Mouse (Mus musculus) mesoderm, embryonic 11.5 days (tissue): ENCODE data around the gene Slc22a6.

ENCODE experiments used
- DNase-seq: peaks from one replicate; pipeline ENCODE4 v3.0.0-alpha.2; 2012; ENCODE audit warnings: low read depth, low spot score

Gene Slc22a6

GRCm38 (mm10) chr19:8611358-8612123 is 6.3 kb upstream of the Slc22a6 start:
- DNase-seq: no peak

- DNase-seq: no peak
Observed at GRCm38 (mm10) chr19:8613111-8613510, 4.7 kb upstream of the Slc22a6 start.

- DNase-seq: peak; percentile 51
Observed at GRCm38 (mm10) chr19:8614343-8614742, 3.5 kb upstream of the Slc22a6 start.

- DNase-seq: no peak
Observed at GRCm38 (mm10) chr19:8616314-8616713, 1.5 kb upstream of the Slc22a6 start.

GRCm38 (mm10) chr19:8621098-8621497 is 3.3 kb downstream of the Slc22a6 start:
- no peak for DNase-seq

GRCm38 (mm10) chr19:8630249-8630648 is 12.4 kb downstream of the Slc22a6 start:
- DNase-seq: peak; percentile 18

GRCm38 (mm10) chr19:8630826-8631225 is 13.0 kb downstream of the Slc22a6 start:
- no peak for DNase-seq

- no peak for DNase-seq
Observed at GRCm38 (mm10) chr19:8632029-8632428, 14.2 kb downstream of the Slc22a6 start.

- DNase-seq: no peak
Observed at GRCm38 (mm10) chr19:8642086-8642485, 24.2 kb downstream of the Slc22a6 start.

- peak; percentile 24 for DNase-seq
Observed at GRCm38 (mm10) chr19:8646393-8646792, 28.6 kb downstream of the Slc22a6 start.

- DNase-seq: no peak
Observed at GRCm38 (mm10) chr19:8655833-8656232, 38.0 kb downstream of the Slc22a6 start.

- DNase-seq: no peak
Observed at GRCm38 (mm10) chr19:8656341-8656740, 38.5 kb downstream of the Slc22a6 start.

GRCm38 (mm10) chr19:8661821-8662307 is 44.0 kb downstream of the Slc22a6 start:
- DNase-seq: peak; percentile 68

GRCm38 (mm10) chr19:8662337-8662736 is 44.5 kb downstream of the Slc22a6 start:
- DNase-seq: peak; percentile 76

- no peak for DNase-seq
Observed at GRCm38 (mm10) chr19:8663360-8663839, 45.6 kb downstream of the Slc22a6 start, which contains the start of gene Chrm1. Gene Chrm1 (plus strand): TSS chr19:8663789.

GRCm38 (mm10) chr19:8663911-8664421 is 46.1 kb downstream of the Slc22a6 start:
- DNase-seq: no peak

- no peak for DNase-seq
Observed at GRCm38 (mm10) chr19:8664859-8665258, 47.0 kb downstream of the Slc22a6 start.

- no peak for DNase-seq
Observed at GRCm38 (mm10) chr19:8665746-8666145, 47.9 kb downstream of the Slc22a6 start.

- no peak for DNase-seq
Observed at GRCm38 (mm10) chr19:8672859-8673258, 55.0 kb downstream of the Slc22a6 start.

GRCm38 (mm10) chr19:8673336-8674063 is 55.7 kb downstream of the Slc22a6 start:
- DNase-seq: no peak
